Mouse (Mus musculus) midbrain, embryonic 16.5 days (tissue): Measurements from ENCODE around the gene Efr3b. TPM values are rescaled to one million over a fixed set of nuclear protein-coding genes. Genes with fewer than 3 reads are reported as not detected.

Experiments used
- ATAC-seq: fragments of 200-750 bp; cut with Nextera tagmentation; 2 replicates; pipeline ENCODE4 v1.8.0; 2017; ENCODE audit warnings: moderate TSS enrichment
- H3K27ac ChIP-seq: fragments of 300-500 bp; sonication (generic); 2 replicates; pipeline ENCODE4 v1.5.1; 2014; ENCODE audit warnings: mild to moderate bottlenecking, low read length, mixed read lengths
- H3K27me3 ChIP-seq: fragments of 300-500 bp; sonication (generic); 2 replicates; pipeline ENCODE4 v1.6.1; 2014; ENCODE audit warnings: low read depth, low read length, mixed read lengths; ENCODE audit not compliant: control insufficient read depth, insufficient read depth
- H3K36me3 ChIP-seq: fragments of 300-500 bp; sonication (generic); 2 replicates; pipeline ENCODE4 v1.6.1; 2014; ENCODE audit warnings: mild to moderate bottlenecking, low read length, moderate library complexity, mixed read lengths; ENCODE audit not compliant: control insufficient read depth, insufficient read depth
- H3K4me1 ChIP-seq: fragments of 300-500 bp; sonication (generic); 2 replicates; pipeline ENCODE4 v1.6.1; 2014; ENCODE audit warnings: mild to moderate bottlenecking, low read length, mixed read lengths; ENCODE audit not compliant: control insufficient read depth, insufficient read depth
- H3K4me2 ChIP-seq: fragments of 300-500 bp; sonication (generic); 2 replicates; pipeline ENCODE4 v1.6.1; 2014; ENCODE audit warnings: mild to moderate bottlenecking, low read length, mixed read lengths
- H3K4me3 ChIP-seq: fragments of 300-500 bp; sonication (generic); 2 replicates; pipeline ENCODE4 v1.5.1; 2014; ENCODE audit warnings: low read depth, mild to moderate bottlenecking, low read length, moderate library complexity, mixed read lengths
- H3K9ac ChIP-seq: fragments of 300-500 bp; sonication (generic); 2 replicates; pipeline ENCODE4 v1.6.1; 2014; ENCODE audit warnings: low read depth, low read length, mixed read lengths
- H3K9me3 ChIP-seq: fragments of 300-500 bp; sonication (generic); replicated peaks from 2 replicates; pipeline ENCODE4 v1.6.1; 2014; ENCODE audit warnings: mild to moderate bottlenecking, low read length, mixed read lengths; ENCODE audit not compliant: control insufficient read depth, poor library complexity, severe bottlenecking
- WGBS: fragments of 180-500 bp; shearing (Covaris S2); extraction: QIAGEN DNeasy Blood & Tissue Kit; methylation state at CpG from one replicate; pipeline ENCODE4 v1.1.7; 2014; 5-methylcytosine and 5-hydroxymethylcytosine counted together
- polyA plus RNA-seq: library from polyadenylated mRNA; unstranded; fragments of >200 nt; fragmentation: Nextera tagmentation; extraction: Ambion mirVana; gene quantifications from 2 replicates; pipeline ENCODE4 v1.2.1, GENCODE M21; 2015

Gene Efr3b
- polyA plus RNA-seq, 1 experiment from 2014 or later: 48.4 TPM

GRCm38 (mm10) chr12:4068551-4068950 is 29.8 kb upstream of the Efr3b start:
- no peak overlapping the region for H3K27ac ChIP-seq
- no peaks in the 10 kb centered on the region for H3K9me3 ChIP-seq
- H3K4me1 ChIP-seq: no peaks in the 10 kb centered on the region
- no peaks in the 10 kb centered on the region for H3K27me3 ChIP-seq
- WGBS: 79% methylated on average over 4 of the region's 4 CpGs
- no peak overlapping the region for H3K9ac ChIP-seq
- no peaks in the 10 kb centered on the region for H3K36me3 ChIP-seq
- no peak for ATAC-seq
- H3K4me3 ChIP-seq: no peak overlapping the region
- H3K4me2 ChIP-seq: no peak overlapping the region

GRCm38 (mm10) chr12:4066681-4067459 is 28.2 kb upstream of the Efr3b start:
- no peak for ATAC-seq
- no peaks in the 10 kb centered on the region for H3K4me1 ChIP-seq
- H3K9me3 ChIP-seq: no peaks in the 10 kb centered on the region
- H3K4me3 ChIP-seq: no peak overlapping the region
- 76% methylated on average over 6 of the region's 6 CpGs for WGBS
- no peak overlapping the region for H3K9ac ChIP-seq
- no peaks in the 10 kb centered on the region for H3K27me3 ChIP-seq
- no peak overlapping the region for H3K27ac ChIP-seq
- no peak overlapping the region for H3K4me2 ChIP-seq
- no peaks in the 10 kb centered on the region for H3K36me3 ChIP-seq

DNA sequence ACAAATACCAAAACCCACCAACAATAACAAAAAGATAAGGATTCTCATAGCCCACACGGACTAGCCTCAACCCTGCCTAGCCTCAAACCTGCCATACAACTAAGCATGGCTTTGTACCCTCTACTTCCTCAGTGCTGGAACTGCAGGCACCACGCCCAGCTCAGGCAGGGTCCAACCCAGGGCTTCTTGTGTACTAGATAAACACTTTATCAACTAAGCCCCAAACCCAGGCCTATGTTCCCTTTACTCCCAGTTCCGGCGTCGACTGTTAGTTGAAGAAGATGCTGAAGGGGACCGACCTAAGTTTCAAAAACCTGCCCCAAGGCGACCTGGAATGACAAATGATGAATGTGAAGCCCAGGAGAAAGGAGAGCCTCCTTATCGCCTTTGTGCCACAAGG is 27.2 kb upstream of the Efr3b start:
- H3K4me3 ChIP-seq: no peak overlapping the region
- no peaks in the 10 kb centered on the region for H3K27me3 ChIP-seq
- 80% methylated on average over 8 of the region's 8 CpGs for WGBS
- no peak overlapping the region for H3K9ac ChIP-seq
- no peaks in the 10 kb centered on the region for H3K4me1 ChIP-seq
- no peaks in the 10 kb centered on the region for H3K9me3 ChIP-seq
- H3K4me2 ChIP-seq: no peak overlapping the region
- ATAC-seq: no peak
- H3K36me3 ChIP-seq: no peaks in the 10 kb centered on the region
- no peak overlapping the region for H3K27ac ChIP-seq

GRCm38 (mm10) chr12:4065498-4065897 is 26.8 kb upstream of the Efr3b start:
- Histone ChIP-seq H3K4me2 (no peak overlapping the region), H3K9ac (no peak overlapping the region), H3K4me3 (no peak overlapping the region), H3K27ac (no peak overlapping the region), H3K36me3 (no peaks in the 10 kb centered on the region), H3K9me3 (no peaks in the 10 kb centered on the region), H3K4me1 (no peaks in the 10 kb centered on the region), H3K27me3 (no peaks in the 10 kb centered on the region)
- WGBS: 94% methylated on average over 2 of the region's 2 CpGs
- no peak for ATAC-seq

- no peaks in the 10 kb centered on the region for H3K27me3 ChIP-seq
- ATAC-seq: no peak
- no peak overlapping the region for H3K27ac ChIP-seq
- H3K36me3 ChIP-seq: no peaks in the 10 kb centered on the region
- H3K9me3 ChIP-seq: no peaks in the 10 kb centered on the region
- 83% methylated on average over 4 of the region's 4 CpGs for WGBS
- H3K4me3 ChIP-seq: no peak overlapping the region
- no peak overlapping the region for H3K9ac ChIP-seq
- no peak overlapping the region for H3K4me2 ChIP-seq
- H3K4me1 ChIP-seq: no peaks in the 10 kb centered on the region; the same call in 1 of the 2 replicates
These were observed 21.0 kb upstream of the Efr3b start for GRCm38 (mm10) chr12:4059683-4060082.

GRCm38 (mm10) chr12:4058321-4058720 is 19.6 kb upstream of the Efr3b start:
- no peak overlapping the region for H3K27ac ChIP-seq
- no peaks in the 10 kb centered on the region; the same call in 1 of the 2 replicates for H3K4me1 ChIP-seq
- H3K27me3 ChIP-seq: no peaks in the 10 kb centered on the region
- no peaks in the 10 kb centered on the region for H3K36me3 ChIP-seq
- H3K4me3 ChIP-seq: no peak overlapping the region
- no peak for ATAC-seq
- 62% methylated on average over 9 of the region's 9 CpGs for WGBS
- no peaks in the 10 kb centered on the region for H3K9me3 ChIP-seq
- no peak overlapping the region for H3K4me2 ChIP-seq
- H3K9ac ChIP-seq: no peak overlapping the region

DNA sequence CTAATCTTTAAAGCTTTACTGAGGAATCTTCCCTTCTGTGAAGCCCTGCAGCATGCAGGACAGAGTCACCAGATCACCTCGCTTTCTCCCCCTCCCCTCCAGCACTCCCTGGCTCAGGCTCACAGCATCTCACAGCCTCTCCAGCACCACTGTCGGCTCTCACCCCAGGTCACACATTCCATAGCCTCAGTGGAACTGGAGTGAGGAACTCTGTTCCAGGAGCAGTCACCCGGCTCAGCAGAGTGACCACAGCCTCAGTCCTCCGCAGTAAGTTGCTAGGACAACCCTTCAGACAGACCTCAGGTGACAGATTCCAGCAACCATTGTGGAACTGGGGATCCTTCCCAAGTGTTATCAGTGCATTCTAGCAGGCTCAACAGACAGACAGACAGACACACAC is 16.1 kb upstream of the Efr3b start:
- Histone ChIP-seq H3K4me1 (no peaks in the 10 kb centered on the region; the same call in 1 of the 2 replicates), H3K27me3 (no peaks in the 10 kb centered on the region), H3K4me2 (no peak overlapping the region), H3K36me3 (no peaks in the 10 kb centered on the region), H3K27ac (no peak overlapping the region), H3K9me3 (no peaks in the 10 kb centered on the region), H3K9ac (no peak overlapping the region), H3K4me3 (no peak overlapping the region)
- 44% methylated on average over 4 of the region's 4 CpGs for WGBS
- ATAC-seq: no peak

DNA sequence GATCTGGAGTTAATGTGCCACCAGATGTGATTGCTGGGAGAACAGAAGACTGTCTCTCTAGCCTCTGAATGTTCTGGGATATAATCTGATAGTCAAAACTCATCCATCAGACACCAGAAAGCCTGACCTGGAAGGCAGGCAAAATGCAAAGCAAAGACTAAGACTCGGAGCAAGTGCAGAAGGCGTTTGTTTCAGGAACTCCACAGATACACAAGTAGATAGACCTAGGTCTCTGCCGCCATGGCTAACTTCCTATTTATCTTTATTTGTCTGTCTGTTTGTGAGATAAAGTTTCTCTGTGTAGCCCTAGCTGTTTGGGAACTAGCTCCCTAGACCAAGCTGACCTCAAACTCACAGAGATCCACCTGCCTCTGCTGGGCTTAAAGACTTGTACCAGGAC is 14.9 kb upstream of the Efr3b start:
- H3K9ac ChIP-seq: no peak overlapping the region
- 87% methylated on average over 3 of the region's 3 CpGs for WGBS
- H3K4me3 ChIP-seq: no peak overlapping the region
- H3K36me3 ChIP-seq: no peaks in the 10 kb centered on the region
- no peak for ATAC-seq
- no peaks in the 10 kb centered on the region; the same call in 1 of the 2 replicates for H3K9me3 ChIP-seq
- H3K27me3 ChIP-seq: no peaks in the 10 kb centered on the region
- H3K4me2 ChIP-seq: no peak overlapping the region
- H3K27ac ChIP-seq: no peak overlapping the region
- no peaks in the 10 kb centered on the region; the same call in 1 of the 2 replicates for H3K4me1 ChIP-seq

DNA sequence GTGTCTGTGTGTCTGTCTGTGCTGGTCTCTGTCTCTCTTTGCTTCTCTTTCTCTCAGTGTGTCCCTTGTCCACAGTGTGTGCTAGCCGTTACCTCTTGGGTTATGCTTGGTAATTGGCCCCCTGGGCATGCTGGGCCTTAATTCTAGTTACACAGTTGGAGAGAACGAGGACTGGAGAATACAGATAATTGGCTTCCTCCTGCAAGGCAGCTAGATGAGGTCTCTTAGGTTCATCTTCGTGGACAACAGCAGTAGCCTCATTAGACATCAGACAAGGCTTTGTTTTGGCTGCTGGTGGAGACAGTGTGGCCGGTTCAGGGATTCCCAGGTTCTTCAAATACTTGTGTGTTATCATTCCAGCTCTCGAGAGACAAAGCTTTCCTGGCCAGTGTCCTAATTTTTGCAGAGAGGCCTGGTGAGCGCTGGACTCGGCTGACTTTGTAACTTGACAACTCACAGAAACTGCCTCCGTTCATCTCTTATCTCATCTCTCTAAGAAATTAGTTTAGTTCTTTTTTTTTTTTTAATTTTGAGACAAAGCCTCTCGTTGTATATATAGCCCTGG is 12.2 kb upstream of the Efr3b start:
- Histone ChIP-seq H3K9ac (no peak overlapping the region), H3K36me3 (no peaks in the 10 kb centered on the region), H3K4me2 (no peak overlapping the region), H3K4me3 (no peak overlapping the region), H3K27ac (no peak overlapping the region), H3K9me3 (no peaks in the 10 kb centered on the region; the same call in 1 of the 2 replicates), H3K4me1 (no peaks in the 10 kb centered on the region), H3K27me3 (no peaks in the 10 kb centered on the region)
- ATAC-seq: no peak
- WGBS: 53% methylated on average over 9 of the region's 9 CpGs
